Mouse (Mus musculus): ENCODE measurements around the gene Nufip2.

- no peak for TF ChIP-seq CTCF (IDR thresholded peaks at IDR 0.05; ENCODE audit: borderline replicate concordance, insufficient read depth, low read depth, low read length)
- no peak for TF ChIP-seq POLR2A (IDR thresholded peaks at IDR 0.05; ENCODE audit: borderline replicate concordance, insufficient read depth, low read length)
Measured at GRCm38 (mm10) chr11:77785768-77786561, 100.0 kb downstream of the Nufip2 start.
